Mouse (Mus musculus): ENCODE results near the gene Ms4a3.

The Ms4a3 gene

DNA sequence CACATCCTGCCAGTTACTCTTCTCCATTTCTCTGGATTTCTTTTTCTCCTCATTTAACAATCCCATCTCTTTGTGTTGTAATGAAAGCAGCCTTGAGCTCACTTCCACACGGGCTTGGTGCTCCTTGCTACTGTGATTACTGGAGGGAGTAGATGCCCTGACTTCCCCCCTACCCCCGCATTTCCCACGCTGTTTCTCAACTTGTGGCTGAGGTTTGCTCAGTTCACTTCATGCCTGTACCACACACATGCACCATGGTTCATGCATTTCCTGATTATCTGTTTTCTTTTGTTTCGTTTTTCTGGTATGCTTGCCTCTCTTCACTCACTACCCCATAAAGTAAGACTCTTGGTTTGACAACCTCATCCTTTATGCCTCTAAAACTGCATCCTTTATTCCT is 51.4 kb downstream of the Ms4a3 start:
- DNase-seq (ENCODE audit: low read depth, low spot score) = no peak

All from skeletal muscle tissue, adult 2 months (tissue).